Mouse (Mus musculus): ENCODE data around the gene Pde6b.

The Pde6b gene

DNA sequence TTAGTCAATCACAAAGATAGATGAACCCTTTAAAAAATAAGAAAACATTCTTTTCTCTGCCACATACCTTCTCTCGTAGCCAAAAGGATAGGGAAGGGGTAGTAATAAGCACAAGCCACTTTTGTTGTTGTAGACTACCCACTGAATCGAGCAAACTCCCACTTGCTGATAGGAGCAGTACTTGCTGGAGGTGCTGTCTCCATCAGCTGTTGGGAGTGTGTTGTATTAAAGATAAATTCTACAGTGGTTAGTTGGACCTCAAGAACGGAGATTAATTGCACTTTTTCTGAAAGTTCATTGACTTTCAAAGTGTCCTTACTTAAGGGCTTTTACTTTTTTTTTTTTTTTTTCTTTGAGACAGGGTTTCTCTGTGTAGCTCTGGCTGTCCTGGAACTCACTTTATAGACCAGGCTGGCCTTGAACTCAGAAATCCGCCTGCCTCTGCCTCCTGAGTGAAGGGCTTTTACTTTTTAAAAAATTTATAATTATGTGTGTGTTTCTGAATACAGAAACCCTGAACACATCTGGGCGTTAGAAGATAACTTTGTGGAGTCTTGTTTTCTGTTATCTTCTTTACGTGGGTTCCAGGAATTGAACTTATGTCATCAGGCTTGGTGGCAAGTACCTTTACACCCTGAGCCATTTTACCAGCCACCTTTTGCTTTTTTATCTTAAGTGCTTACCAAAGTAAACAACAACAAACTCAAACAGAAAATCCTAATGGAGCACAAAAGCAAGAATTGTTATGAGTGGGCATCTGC is 77.1 kb downstream of the Pde6b start:
- DNase-seq: no peak

DNA sequence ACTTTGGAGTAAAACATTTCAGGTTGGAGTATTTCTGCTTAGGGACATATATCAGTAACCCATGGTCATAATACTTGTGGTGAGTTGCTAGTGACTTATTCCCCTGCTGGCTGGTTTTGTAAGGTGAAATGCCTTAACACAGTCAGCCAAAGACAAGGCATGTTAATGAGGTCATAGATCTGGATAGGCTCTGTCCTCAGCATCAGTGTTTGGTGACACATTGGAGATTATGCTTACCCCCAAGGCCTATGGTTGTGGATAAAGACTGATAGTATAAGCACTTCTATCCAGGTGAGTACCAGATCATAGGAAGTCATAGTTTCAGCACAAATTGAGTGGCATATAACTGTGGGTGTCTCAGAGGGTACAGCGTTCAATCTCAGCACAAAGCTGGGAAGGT is 78.5 kb downstream of the Pde6b start:
- DNase-seq: no peak

DNA sequence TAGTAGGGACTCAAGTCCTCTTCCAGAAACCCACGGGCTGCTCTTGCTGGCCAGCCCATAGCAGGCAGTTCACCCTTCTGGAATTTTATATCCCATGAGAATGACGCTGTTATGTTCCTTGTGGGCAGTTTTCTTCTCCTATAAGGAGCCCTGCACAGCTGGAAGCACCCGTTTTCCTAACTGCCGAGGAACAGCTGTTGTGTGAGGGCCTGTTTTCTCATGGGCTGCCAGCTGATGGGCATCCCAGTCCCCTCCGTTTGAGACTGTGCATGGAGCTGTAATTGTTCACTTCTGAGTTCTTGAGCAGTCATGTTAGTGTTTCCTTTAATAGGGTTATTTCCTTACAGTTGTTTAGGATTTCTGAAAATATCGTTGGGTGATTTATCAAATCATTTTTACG is 81.4 kb downstream of the Pde6b start:
- DNase-seq: no peak

DNA sequence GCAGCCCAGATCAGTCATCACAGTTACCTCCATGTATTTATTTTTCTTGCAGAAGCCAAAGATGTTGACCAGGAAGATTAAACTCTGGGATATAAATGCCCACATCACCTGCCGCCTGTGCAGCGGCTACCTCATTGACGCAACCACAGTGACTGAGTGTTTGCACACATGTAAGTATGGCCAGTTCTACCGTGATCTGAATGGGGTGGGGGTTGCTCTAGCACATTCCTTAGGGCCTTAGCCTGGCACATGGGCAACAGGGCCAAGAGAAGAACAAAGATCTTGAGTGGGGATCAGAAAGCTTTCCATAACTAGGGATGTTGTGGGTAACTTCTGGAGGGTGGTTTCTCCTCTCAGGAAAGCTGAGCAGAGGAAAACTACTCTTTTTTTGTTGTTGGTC is 85.5 kb downstream of the Pde6b start:
- DNase-seq: no peak

DNA sequence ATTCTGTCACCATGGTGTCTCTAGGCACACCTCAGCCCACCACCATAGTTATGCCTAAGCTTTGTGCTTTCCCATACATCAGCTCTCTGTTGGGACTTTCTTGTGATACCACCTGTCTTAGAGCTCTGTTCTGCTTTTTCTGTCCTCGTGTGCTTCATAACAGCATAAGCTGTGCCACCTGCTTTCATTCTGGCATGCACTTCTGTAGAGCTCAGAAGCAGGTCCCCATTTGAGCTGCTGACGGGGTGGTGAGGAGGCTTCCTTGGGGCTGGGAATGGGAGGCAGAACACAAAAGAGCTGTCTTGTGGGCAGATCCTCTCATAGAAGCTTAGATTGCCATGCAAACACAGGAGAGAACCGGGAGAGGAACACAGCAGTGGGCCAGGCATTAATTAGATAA is 87.8 kb downstream of the Pde6b start:
- DNase-seq: no peak

Measured in retina, postnatal 1 day (tissue).